Mouse (Mus musculus) urinary bladder, adult 2 months (tissue): ENCODE results near the gene Retsat. TPM values are rescaled to one million over a fixed set of nuclear protein-coding genes. Genes with fewer than 3 reads are reported as not detected.

Source experiments
- DNase-seq: peaks from one replicate; pipeline ENCODE4 v3.0.0; 2022; ENCODE audit warnings: low spot score
- polyA plus RNA-seq: library from polyadenylated mRNA; depleted of rRNA; stranded (reverse); fragments of >200 nt; gene quantifications from 2 replicates; pipeline ENCODE4 v1.2.3, GENCODE M21; 2012

Gene Retsat
- polyA plus RNA-seq, 1 experiment: 19.6 TPM

DNA sequence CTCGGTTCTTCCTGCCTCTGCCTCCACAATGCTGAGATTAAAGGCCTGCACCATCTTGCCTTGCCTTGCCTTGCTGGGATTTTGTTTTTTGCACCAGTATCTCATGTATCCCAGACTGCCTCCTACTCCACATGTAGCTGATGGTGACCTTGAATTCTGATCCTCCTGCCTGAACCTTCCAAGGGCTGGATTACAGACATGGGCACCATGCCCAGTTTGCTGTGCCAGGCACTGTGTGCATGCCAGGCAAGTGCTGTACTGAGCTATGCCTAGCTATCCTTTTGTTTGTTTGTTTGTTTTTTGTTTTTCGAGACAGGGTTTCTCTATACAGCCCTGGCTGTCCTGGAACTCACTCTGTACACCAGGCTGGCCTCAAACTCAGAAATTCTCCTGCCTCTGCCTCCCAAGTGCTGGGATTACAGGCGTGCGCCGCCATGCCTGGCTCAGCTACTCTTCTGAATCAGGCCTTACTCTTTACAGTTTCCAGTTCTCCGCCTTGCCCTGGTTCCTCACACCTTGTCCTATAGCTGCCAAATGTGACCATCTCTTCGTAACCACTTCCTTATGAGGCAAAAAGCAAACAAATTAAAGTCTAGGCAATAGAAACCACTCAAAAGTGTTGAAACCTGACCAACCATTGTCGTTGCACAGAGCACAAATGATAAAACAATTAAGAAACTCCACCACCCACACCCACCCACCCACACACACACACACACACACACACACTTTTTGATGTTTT is 25.6 kb downstream of the Retsat start:
- no peak for DNase-seq

DNA sequence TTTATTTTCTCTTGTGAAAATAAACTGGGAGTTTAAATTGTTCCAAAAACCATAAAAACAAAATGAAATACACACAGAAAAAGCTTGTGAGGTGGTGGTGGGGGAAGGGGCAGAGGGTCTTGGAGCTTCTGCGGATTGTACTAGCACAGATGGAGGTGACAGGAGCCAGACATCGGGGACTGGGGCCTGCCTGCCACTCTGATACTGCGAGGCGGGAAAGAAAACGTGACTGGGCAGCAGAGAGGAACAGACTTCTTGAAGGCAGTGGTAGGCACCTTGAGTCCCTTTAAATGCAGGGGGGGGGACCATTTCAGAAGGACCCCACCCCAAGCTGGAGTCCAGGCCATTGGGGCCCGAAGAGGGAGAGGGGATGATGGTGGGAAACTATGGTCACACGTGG is 28.1 kb downstream of the Retsat start:
- DNase-seq: no peak

DNA sequence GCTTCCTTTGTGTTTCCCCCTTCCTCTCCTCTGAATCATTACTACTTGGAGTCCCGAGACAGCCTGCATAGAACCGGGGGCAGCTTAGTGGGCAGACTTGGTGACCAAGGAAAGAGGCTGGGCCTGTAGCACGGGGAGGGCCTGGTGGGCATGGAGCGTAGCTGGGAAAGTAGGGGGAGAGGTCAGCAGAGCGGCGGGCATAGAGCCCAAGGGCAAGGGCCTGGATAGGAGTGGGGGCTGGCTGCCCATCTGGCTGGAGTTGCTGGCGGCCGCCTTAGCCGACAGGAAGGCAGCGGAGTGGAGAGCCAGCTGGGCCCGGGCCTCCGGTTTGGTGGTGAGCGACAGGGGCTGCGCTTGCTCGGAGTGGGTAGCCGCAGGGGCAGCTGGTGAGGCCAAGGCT is 29.0 kb downstream of the Retsat start:
- DNase-seq: no peak

- DNase-seq: no peak
These were observed 32.1 kb downstream of the Retsat start for GRCm38 (mm10) chr6:72630370-72630769.

- no peak for DNase-seq
These were observed 32.7 kb downstream of the Retsat start for GRCm38 (mm10) chr6:72630961-72631360.

DNA sequence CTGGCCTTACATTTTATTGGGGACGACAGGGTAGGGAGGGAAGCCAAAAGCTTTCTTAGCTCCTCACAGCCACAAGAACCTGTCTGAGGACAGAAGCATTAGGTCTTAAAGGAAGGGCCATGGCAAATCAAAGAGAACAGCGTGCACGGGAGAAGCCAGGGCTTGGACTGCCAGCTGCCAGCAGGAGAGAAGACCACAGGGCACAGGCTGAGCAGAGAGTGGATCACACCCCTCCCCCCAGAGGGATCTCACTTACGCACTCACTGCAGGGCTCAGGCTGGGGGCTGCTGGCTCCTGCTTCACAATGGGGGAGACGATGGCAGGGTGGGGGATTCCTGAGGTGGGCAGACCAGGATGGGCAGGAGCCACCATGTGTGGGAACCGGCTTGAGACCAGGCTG is 33.4 kb downstream of the Retsat start:
- DNase-seq: no peak

- DNase-seq: no peak
These were observed 36.0 kb downstream of the Retsat start for GRCm38 (mm10) chr6:72634311-72634710.

DNA sequence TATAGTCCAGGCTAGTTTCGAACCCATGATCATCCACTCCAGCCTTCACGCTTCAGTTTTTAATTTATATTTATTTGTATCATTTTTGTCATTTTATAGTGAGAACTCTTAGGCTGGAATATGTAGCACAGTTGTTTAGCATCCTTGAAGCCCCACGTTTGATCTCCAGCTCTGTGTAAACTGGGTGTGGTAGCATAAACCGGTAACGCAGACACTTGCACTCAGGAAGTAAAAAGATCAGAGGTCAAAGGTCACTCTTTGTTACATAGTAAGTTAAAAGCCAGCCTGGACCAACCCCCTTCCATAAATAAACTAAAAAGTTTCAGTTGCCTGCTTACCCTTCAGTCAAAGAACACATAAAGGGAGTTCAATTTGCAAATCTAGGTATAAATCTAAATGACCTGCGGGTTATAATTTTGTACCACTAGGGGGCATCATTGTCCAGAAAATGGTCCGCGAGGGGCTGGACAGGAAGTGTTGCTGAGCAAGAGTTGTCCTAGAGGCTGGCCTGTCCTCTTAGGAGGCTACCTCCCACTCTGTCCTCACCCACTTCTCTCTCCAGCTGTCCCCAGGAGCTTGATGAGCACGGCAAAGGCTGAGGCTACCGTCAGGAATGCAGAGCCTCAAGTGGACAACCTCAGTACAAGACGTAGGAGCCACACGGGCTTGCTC is 37.6 kb downstream of the Retsat start:
- no peak for DNase-seq

DNA sequence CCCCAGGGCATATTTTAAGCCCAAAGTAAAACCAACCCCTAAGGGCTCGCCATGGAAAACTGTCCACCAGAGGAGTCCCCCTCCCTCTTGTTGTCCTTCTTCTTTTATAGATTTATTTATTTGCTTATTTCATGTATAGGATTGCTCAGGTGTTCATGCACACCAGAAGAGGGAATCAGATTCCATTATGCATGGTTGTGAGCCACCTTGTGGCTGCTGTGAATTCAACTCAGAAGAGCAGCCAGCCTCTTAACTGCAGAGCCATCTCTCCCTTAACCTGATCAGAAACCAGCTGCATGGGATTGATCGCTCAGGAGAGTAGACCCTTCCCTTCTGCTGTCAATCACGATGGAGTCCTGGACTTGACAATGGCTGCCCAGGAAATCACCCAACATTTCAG is 38.7 kb downstream of the Retsat start:
- DNase-seq: no peak

GRCm38 (mm10) chr6:72641218-72641954 is 43.1 kb downstream of the Retsat start:
- DNase-seq: no peak

DNA sequence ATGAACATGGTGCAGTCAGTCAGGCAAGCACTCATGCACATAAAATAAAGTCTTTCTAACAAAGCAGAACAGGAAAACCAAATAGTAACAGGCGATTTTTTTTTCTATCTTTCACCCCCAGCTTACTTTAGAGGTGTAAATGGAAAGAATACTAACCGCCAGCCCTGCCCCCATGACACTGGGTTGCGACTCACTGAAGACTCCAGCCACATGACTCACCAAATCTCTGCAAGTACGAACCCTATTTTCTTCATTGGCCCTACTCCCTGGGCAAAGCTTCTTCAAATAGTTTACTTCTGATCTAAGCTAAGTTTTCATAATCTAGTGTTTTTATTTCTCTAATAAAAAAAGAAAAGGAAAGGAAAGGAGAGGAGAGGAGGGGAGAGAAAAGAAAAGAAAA is 46.3 kb downstream of the Retsat start:
- no peak for DNase-seq

DNA sequence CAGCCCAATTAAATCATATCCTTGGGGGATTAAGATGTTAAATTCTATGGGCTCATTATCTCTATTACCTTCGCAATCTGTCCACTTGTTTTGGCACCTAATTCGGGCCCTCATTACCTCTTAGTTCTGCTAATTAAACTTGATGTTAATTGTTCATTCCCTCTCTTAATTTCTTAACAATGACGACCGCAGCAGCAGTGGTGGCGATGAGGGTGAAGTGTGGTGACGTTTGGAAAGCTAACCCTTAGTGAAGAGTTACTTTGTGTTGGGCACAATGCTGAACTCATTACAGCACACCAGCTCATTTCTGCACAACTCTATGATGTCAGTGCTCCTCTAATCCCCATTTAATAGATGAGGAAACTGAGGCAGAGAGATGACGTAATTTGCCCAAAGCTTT is 47.1 kb downstream of the Retsat start:
- no peak for DNase-seq

DNA sequence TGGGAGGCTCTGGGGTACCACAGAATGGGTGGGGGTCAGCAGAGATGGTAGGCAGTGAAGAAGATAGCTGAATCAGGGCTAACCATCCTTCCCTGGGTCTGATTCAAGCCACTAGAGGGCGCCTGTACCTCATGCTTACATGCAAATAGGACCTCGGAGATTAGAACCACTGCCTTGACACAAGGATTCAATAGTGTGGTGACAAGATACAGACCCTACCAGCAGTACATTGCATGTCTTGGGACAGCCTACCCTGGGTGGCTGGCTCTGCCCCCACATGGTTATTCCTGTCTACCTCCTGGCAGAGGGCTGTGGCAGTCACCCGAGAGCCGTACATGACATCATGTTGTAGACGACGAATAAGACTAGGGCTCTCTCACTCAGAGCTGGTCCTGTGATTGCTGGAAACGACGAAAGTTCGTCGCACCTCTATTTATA is 49.1 kb downstream of the Retsat start:
- DNase-seq: no peak

DNA sequence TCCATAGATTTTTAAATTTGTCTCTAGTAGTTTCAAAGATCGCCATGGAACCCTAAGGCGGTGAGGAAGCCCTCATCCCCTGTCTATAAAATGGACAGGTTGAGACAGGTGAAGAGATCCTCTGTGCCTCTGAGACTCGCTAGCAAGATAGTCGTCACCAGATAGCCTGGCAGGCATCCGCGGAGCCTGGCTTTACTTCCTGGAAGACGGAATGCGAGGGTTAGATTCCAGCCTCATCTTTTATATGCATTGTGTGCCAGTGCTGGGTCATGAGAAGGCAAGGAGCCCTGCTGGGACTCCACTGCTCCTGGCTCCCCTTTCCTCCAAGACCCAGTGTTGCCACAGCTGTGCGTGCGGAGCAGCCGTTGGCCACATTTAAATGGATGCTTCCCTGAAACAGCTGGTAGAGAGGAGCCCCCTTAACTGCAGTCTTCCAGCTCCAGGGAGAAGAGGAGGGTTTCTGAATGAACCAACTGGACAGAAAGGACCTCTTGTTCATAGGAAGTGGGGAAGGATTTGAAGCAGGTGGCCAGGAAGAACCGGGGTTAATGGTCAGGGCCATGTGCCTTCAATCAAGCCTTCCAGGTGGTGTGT is 49.8 kb downstream of the Retsat start:
- no peak for DNase-seq

DNA sequence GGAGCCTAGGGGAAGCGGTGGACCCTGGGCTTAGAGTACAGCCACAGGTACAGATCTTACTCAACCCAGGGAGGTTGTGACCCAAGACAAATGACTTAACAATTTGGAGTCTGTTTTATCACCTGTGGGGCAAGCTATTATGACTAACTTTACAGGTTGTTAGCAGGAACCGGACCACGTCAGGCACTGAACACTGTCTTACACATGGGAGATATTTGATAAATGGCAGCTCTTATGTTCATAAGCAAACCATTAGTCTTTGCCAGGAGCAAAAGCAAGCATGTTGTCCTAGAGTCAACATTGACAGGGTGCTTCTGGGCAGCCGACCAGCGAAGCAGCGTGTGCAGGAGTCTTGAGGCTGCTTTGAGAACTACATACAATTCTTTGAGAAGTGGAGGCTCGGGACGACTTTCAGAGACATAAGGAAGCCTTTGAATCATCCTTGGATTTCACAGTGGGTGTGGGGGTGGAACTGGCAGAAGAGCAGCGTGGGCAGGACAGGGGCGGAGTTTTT is 52.1 kb downstream of the Retsat start:
- DNase-seq: no peak

DNA sequence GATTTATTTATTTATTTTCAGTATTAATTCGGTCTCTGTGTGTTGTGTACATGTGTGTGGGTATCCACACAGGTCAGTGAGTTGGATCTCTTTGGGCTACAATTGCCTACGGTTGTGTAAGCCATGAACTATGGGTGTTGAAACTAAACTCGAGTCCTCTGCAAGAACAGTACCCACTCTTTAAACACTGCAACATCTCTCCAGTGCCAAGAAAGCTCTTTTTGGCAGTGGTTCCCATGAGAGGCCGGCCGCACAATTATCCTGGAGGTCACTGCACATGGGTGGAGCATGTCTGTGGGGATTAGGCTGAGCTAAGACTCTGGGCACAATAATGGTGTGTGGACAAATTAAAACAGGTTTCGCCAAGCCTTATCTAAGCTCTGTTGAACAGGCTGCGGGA is 55.1 kb downstream of the Retsat start:
- no peak for DNase-seq

- DNase-seq: no peak
These were observed 56.1 kb downstream of the Retsat start for GRCm38 (mm10) chr6:72654355-72654754.

GRCm38 (mm10) chr6:72655309-72656052 is 57.2 kb downstream of the Retsat start:
- DNase-seq: no peak

GRCm38 (mm10) chr6:72656053-72656442 is 57.8 kb downstream of the Retsat start:
- no peak for DNase-seq

GRCm38 (mm10) chr6:72658006-72658405 is 59.7 kb downstream of the Retsat start:
- no peak for DNase-seq
